Comparison of ENCODE assay signal across 8 mouse cellular contexts in the genomic region with DNA sequence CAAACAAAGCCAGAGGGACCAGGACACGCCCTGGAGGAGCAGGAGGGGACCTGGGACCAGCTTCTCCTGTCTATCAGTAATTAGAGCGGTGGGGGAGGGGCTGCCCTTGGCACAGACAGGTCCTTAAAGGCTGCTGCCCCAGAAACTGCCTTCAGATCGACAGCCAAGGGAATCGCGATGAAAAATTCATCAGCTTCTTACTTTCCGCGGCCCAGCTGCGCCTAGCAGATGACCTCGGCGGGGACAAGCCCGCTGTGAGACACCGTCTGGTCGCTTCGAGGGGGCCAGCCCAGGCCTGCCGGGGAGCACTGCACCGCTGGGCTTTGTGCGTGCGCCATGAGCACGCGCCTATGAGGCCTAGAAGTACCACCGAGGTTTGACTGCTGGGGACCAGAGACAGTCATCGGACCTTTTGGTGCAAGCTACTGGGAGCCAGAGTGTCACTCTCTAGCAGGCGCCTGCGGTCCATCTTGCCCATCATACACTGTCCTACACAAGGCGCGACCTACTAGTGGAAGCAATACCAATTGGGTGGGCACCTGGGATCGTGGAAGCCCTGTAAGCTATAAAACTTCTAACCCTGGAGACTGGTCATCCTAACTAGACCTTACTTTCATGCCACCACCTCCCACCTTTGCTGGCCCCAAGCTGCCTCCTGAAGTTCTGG. TPM values are rescaled to one million over a fixed set of nuclear protein-coding genes. Genes with fewer than 3 reads are reported as not detected.
DNase-seq lines count a peak whose midpoint lies in the region; ATAC-seq and TF ChIP-seq lines count a peak whose summit lies in the region.

No protein-coding gene starts in this region.

- no peak for DNase-seq in heart, embryonic 10.5 days (ENCODE audit: low spot score)
- no peak for DNase-seq in heart, postnatal 25 days (ENCODE audit: low spot score)
- peak; percentile 8 for DNase-seq in adrenal gland, postnatal 25 days
- peak; percentile 36 to 44 for DNase-seq in kidney, postnatal 4 days
- peak; percentile 96 for DNase-seq in midbrain, embryonic 11.5 days (ENCODE audit: low spot score, missing footprints)

- H3K4me1 ChIP-seq in heart, embryonic 10.5 days, result peaks cover 15% of the 10 kb centered on the region
- peaks cover 18% of the 10 kb centered on the region for H3K4me1 ChIP-seq in forebrain, embryonic 12.5 days
- H3K4me1 ChIP-seq in midbrain, embryonic 11.5 days (ENCODE audit: control insufficient read depth, insufficient read depth, low read length), result peaks cover 2% of the 10 kb centered on the region
- H3K4me1 ChIP-seq in testis, adult 2 months (ENCODE audit: control insufficient read depth, insufficient read depth, low read length), result peaks cover 5% of the 10 kb centered on the region

- WGBS in heart, embryonic 10.5 days, result 8% methylated on average over 27 of the region's 27 CpGs
- WGBS in forebrain, embryonic 12.5 days, result 17% methylated on average over 27 of the region's 27 CpGs
- 11% methylated on average over 27 of the region's 27 CpGs for WGBS in midbrain, embryonic 11.5 days

- peak overlapping the region; percentile 62 for H3K4me3 ChIP-seq in heart, embryonic 10.5 days
- H3K4me3 ChIP-seq in forebrain, embryonic 12.5 days (replicated peaks), result peak overlapping the region; percentile 37
- H3K4me3 ChIP-seq in midbrain, embryonic 11.5 days (ENCODE audit: low read depth, low read length), result peak overlapping the region; percentile 33
- peak overlapping the region; percentile 24; the same call in 1 of the 2 replicates for H3K4me3 ChIP-seq in testis, adult 2 months (ENCODE audit: control insufficient read depth, low read depth, low read length)

- H3K36me3 ChIP-seq in heart, embryonic 10.5 days, result no peaks in the 10 kb centered on the region
- H3K36me3 ChIP-seq in forebrain, embryonic 12.5 days (replicated peaks), result no peaks in the 10 kb centered on the region
- H3K36me3 ChIP-seq in midbrain, embryonic 11.5 days (ENCODE audit: control insufficient read depth, insufficient read depth, low read length), result no peaks in the 10 kb centered on the region
- no peaks in the 10 kb centered on the region for H3K36me3 ChIP-seq in testis, adult 2 months (ENCODE audit: control insufficient read depth, insufficient read depth, low read length)

- TF ChIP-seq POLR2A in testis, adult 2 months (IDR thresholded peaks at IDR 0.05; ENCODE audit: control insufficient read depth, low read depth, low read length), result no peak

- H3K27me3 ChIP-seq in heart, embryonic 10.5 days (ENCODE audit: insufficient read depth, poor library complexity, severe bottlenecking), result peaks cover 17% of the 10 kb centered on the region
- peaks cover 10% of the 10 kb centered on the region; the same call in 1 of the 2 replicates for H3K27me3 ChIP-seq in forebrain, embryonic 12.5 days
- peaks cover 4% of the 10 kb centered on the region; the same call in 1 of the 2 replicates for H3K27me3 ChIP-seq in midbrain, embryonic 11.5 days (ENCODE audit: control insufficient read depth, insufficient read depth, low read length)
- H3K27me3 ChIP-seq in testis, adult 2 months (ENCODE audit: control insufficient read depth, insufficient read depth, low read length), result no peaks in the 10 kb centered on the region

- H3K27ac ChIP-seq in heart, embryonic 10.5 days, result peak overlapping the region; percentile 86
- H3K27ac ChIP-seq in forebrain, embryonic 12.5 days, result peak overlapping the region; percentile 89
- peak overlapping the region; percentile 82 for H3K27ac ChIP-seq in midbrain, embryonic 11.5 days (ENCODE audit: low read depth, low read length)
- H3K27ac ChIP-seq in testis, adult 2 months (ENCODE audit: control insufficient read depth, insufficient read depth, low read depth, low read length), result no peak overlapping the region

- peak; percentile 82 for ATAC-seq in forebrain, embryonic 12.5 days (ENCODE audit: low FRiP score)
- ATAC-seq in midbrain, embryonic 11.5 days (ENCODE audit: low FRiP score), result peak; percentile 84
- ATAC-seq in activated CD4-positive, CD25-positive, alpha-beta regulatory T cell, adult 4 months, result no peak

- intact Hi-C loops in heart, postnatal 25 days (cut with DNase I), result loop anchor here (1.0 to 2.0 kb wide), 3 partner anchors 522 to 1292 kb away; no protein-coding TSS in a partner anchor

- peak overlapping the region; percentile 62 for H3K4me2 ChIP-seq in forebrain, embryonic 12.5 days
- H3K4me2 ChIP-seq in midbrain, embryonic 11.5 days, result peak overlapping the region; percentile 54

- no peaks in the 10 kb centered on the region for H3K9me3 ChIP-seq in heart, embryonic 10.5 days
- no peaks in the 10 kb centered on the region for H3K9me3 ChIP-seq in forebrain, embryonic 12.5 days
- no peaks in the 10 kb centered on the region for H3K9me3 ChIP-seq in midbrain, embryonic 11.5 days (ENCODE audit: control insufficient read depth, low read length)

- TF ChIP-seq CTCF in testis, adult 2 months (IDR thresholded peaks at IDR 0.05; ENCODE audit: control insufficient read depth, insufficient read depth, insufficient replicate concordance, low read depth, low read length), result no peak

- peak overlapping the region; percentile 36; the same call in 1 of the 2 replicates for H3K9ac ChIP-seq in forebrain, embryonic 12.5 days
- peak overlapping the region; percentile 63 for H3K9ac ChIP-seq in midbrain, embryonic 11.5 days (ENCODE audit: low read length)

RNA-seq across cellular contexts. Expression of a gene that starts 33.3 kb away (rescaled TPM):
- 0.46 and 1.3 TPM in 2 replicates for polyA plus RNA-seq in heart, embryonic 10.5 days (2016; fragmentation: Nextera tagmentation; extraction: Ambion mirVana)
- total RNA-seq in heart, postnatal 25 days (2021), result 1 to 10 TPM; 2.7 TPM
- total RNA-seq in adrenal gland, postnatal 25 days (2021), result 1.8 and 2.7 TPM in 2 replicates
- 4.6 and 5.4 TPM in 2 replicates for polyA plus RNA-seq in forebrain, embryonic 12.5 days (2016; fragmentation: Nextera tagmentation; extraction: Ambion mirVana)
- polyA plus RNA-seq in midbrain, embryonic 11.5 days (2014; fragmentation: Nextera tagmentation; extraction: Ambion mirVana), result 5.8 and 7.0 TPM in 2 replicates
- 0.48 and 0.75 TPM in 2 replicates for polyA plus RNA-seq in testis, adult 2 months (2012; rRNA removed)
- 1 to 10 TPM; 3.5 to 6.3 TPM for polyA plus RNA-seq in activated CD4-positive, CD25-positive, alpha-beta regulatory T cell, adult 4 months (2017; shearing (Covaris generic))

Comparison
In these comparisons a context has a peak if more than half of its experiments do, and no peak if none do; other contexts are left out.
1. DNase-seq: peak in adrenal gland, postnatal 25 days (single experiment), kidney, postnatal 4 days (2 of 2) and midbrain, embryonic 11.5 days (single experiment); none in heart, embryonic 10.5 days (single experiment) and heart, postnatal 25 days (single experiment).
2. Peak in every context shown above with its lines, with median percentiles within 50 percentile points of each other: H3K4me3 ChIP-seq.